In the genomic region with DNA sequence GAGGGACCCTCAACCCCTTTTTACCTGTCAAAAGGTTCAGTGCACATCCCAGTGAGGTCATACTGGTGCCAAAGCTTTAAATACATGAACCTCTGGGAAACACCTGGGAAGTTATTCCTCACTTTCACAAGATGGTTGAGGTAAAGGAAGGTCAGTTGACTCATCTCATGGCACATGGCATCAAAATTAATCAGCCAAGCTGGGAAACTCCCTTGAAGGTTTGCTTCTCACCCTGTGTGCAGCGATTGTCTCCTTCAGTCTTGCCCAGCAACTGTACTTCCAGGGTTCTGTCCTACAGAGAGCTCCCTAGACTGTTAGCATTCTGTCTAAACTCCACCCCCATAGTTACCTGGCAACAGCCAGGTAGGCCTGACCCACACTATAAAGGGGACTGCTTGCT, we compare ENCODE assay signal across 26 mouse cellular contexts. TPM values are rescaled to one million over a fixed set of nuclear protein-coding genes. Genes with fewer than 3 reads are reported as not detected.
DNase-seq lines count a peak whose midpoint lies in the region; ATAC-seq lines count a peak whose summit lies in the region.
"Had no signal": no experiment of that assay in that cellular context is flagged by ENCODE, and none has a peak within 500 bp of the region (broad histone marks: within the 10 kb centered on the region; RNA-seq: fewer than 3 reads in every experiment).

No protein-coding gene starts in this region.

- H3K4me1 ChIP-seq in neural tube, embryonic 15.5 days, result 0 out of 2 replicates have a peak, but pooled peaks cover 3% of the 10 kb centered on the region
- H3K4me1 ChIP-seq: embryonic facial prominence, embryonic 13.5 days had no signal

- H3K27me3 ChIP-seq in neural tube, embryonic 15.5 days (replicated peaks), result no peaks in the 10 kb centered on the region
- H3K27me3 ChIP-seq: embryonic facial prominence, embryonic 13.5 days; forebrain, embryonic 12.5 days; hindbrain, embryonic 13.5 days; Patski had no signal

- no peaks in the 10 kb centered on the region for H3K36me3 ChIP-seq in neural tube, embryonic 15.5 days

- H3K4me2 ChIP-seq in neural tube, embryonic 15.5 days, result no peak overlapping the region
- H3K4me2 ChIP-seq: embryonic facial prominence, embryonic 13.5 days; forebrain, embryonic 12.5 days; hindbrain, embryonic 13.5 days had no signal

- no peak overlapping the region for H3K27ac ChIP-seq in neural tube, embryonic 15.5 days (replicated peaks)
- H3K27ac ChIP-seq: embryonic facial prominence, embryonic 13.5 days; forebrain, embryonic 12.5 days; heart, embryonic 10.5 days; hindbrain, embryonic 13.5 days; hindbrain, postnatal 0 days had no signal

- DNase-seq in 3T3-L1 (ENCODE audit: low read depth, low spot score) (peak; percentile 65), A20 (ENCODE audit: low read depth, low spot score) (peak; percentile 37)
- DNase-seq in Muller cell, postnatal 12 days (ENCODE audit: inconsistent ontology term), result peak; percentile 22
- DNase-seq in induced T-regulatory cell, adult 2 months (ENCODE audit: low read depth), result peak; percentile 59
- DNase-seq in kidney, postnatal 4 days, result no peak
- DNase-seq in thymus, postnatal 14 days, result no peak
- no peak for DNase-seq in lung, postnatal 25 days (ENCODE audit: low spot score)
- DNase-seq: adrenal gland, postnatal 25 days; cerebellum, adult 18-20 months; cerebellum, adult 9-11 months; cerebellum, postnatal 36 days; gastrocnemius, postnatal 10 days; heart, adult 18-20 months; heart, postnatal 10 days had no signal

- no peak overlapping the region for H3K9ac ChIP-seq in neural tube, embryonic 15.5 days (replicated peaks)
- H3K9ac ChIP-seq: embryonic facial prominence, embryonic 13.5 days; forebrain, embryonic 12.5 days; hindbrain, embryonic 13.5 days had no signal

- H3K4me3 ChIP-seq in neural tube, embryonic 15.5 days (replicated peaks), result no peak overlapping the region
- H3K4me3 ChIP-seq: embryonic facial prominence, embryonic 13.5 days; forebrain, embryonic 12.5 days; heart, embryonic 10.5 days; hindbrain, embryonic 13.5 days had no signal

- H3K9me3 ChIP-seq in neural tube, embryonic 15.5 days (replicated peaks), result no peaks in the 10 kb centered on the region
- H3K9me3 ChIP-seq: embryonic facial prominence, embryonic 13.5 days; forebrain, embryonic 12.5 days; G1E; heart, embryonic 10.5 days; hindbrain, embryonic 13.5 days had no signal

- ATAC-seq in neural tube, embryonic 15.5 days (ENCODE audit: low FRiP score), result no peak
- ATAC-seq: forebrain, embryonic 16.5 days; hindbrain, postnatal 0 days; Patski had no signal

- WGBS in neural tube, embryonic 15.5 days, result 83% methylated on average over 1 of the region's 1 CpGs

RNA-seq across cellular contexts. Expression of a gene that starts 20.6 kb away (rescaled TPM):
- polyA plus RNA-seq in neural tube, embryonic 15.5 days (2015; fragmentation: Nextera tagmentation; extraction: Ambion mirVana), result 30.9 and 32.7 TPM in 2 replicates

RNA-seq across cellular contexts. Expression of a gene that starts 39.1 kb away (rescaled TPM):
- not detected in 2 replicates for polyA plus RNA-seq in neural tube, embryonic 15.5 days (2015; fragmentation: Nextera tagmentation; extraction: Ambion mirVana)
- polyA plus RNA-seq: C2C12; embryonic facial prominence, embryonic 13.5 days; forebrain, embryonic 12.5 days; forebrain, embryonic 16.5 days; frontal cortex, adult 2 months; G1E; heart, embryonic 10.5 days; heart, embryonic 14.5 days; hindbrain, embryonic 13.5 days; hindbrain, postnatal 0 days; Patski had no signal

RNA-seq across cellular contexts. Expression of a gene that starts 57.2 kb away (rescaled TPM):
- 16.4 and 19.9 TPM in 2 replicates for polyA plus RNA-seq in neural tube, embryonic 15.5 days (2015; fragmentation: Nextera tagmentation; extraction: Ambion mirVana)

Comparison
In these comparisons a context has a peak if more than half of its experiments do, and no peak if none do; other contexts are left out.
1. DNase-seq: peak in 3T3-L1 (single experiment), A20 (single experiment), Muller cell, postnatal 12 days (single experiment) and induced T-regulatory cell, adult 2 months (single experiment); none in kidney, postnatal 4 days (0 of 2), thymus, postnatal 14 days (single experiment) and lung, postnatal 25 days (single experiment).